Mouse (Mus musculus) gastrocnemius, postnatal 10 days (tissue): Measurements from ENCODE around the gene Olfr729. TPM values are rescaled to one million over a fixed set of nuclear protein-coding genes. Genes with fewer than 3 reads are reported as not detected.

Source experiments
- DNase-seq: peaks from one replicate; pipeline ENCODE4 v3.0.0; 2021; ENCODE audit warnings: mixed read lengths
- long read RNA-seq, 2 experiments: library from polyadenylated mRNA; stranded (forward); transcript quantifications; one replicate each; pipeline ENCODE4 v2.0.0; 2021
- total RNA-seq, 2 experiments: library from RNA; stranded (reverse); gene quantifications; 2 replicates each; pipeline ENCODE4 v1.2.3; 2021

Olfr729 gene
- not detected for total RNA-seq
- long read RNA-seq, experiment 1 = 0 reads
- long read RNA-seq, experiment 2 = 0 reads

GRCm38 (mm10) chr14:50152810-50153209, at the start of gene Olfr729:
Gene Olfr729, minus strand, starts transcription at chr14:50152910.
- no peak for DNase-seq

GRCm38 (mm10) chr14:50188098-50188497, 35.4 kb upstream of the Olfr729 start, which contains the start of gene Olfr730:
Gene Olfr730, minus strand, starts transcription at chr14:50188198.
- DNase-seq = no peak

GRCm38 (mm10) chr14:50142580-50142979, 10.1 kb downstream of the Olfr729 start, which contains the start of gene Olfr728:
Gene Olfr728, minus strand, starts transcription at chr14:50142680.
- no peak for DNase-seq

GRCm38 (mm10) chr14:50122886-50123285, 29.8 kb downstream of the Olfr729 start, which contains the start of gene Olfr727:
Gene Olfr727, plus strand, starts transcription at chr14:50123186.
- DNase-seq = no peak

Other genes starting within 250 kb of the Olfr729 start
- gene Olfr723, start 221.1 kb downstream of the Olfr729 start, total RNA-seq = not detected
- not detected for gene Olfr724, start 189.6 kb downstream of the Olfr729 start, total RNA-seq
- not detected for gene Olfr725, start 112.5 kb downstream of the Olfr729 start, total RNA-seq
- not detected for gene Olfr726, start 62.0 kb downstream of the Olfr729 start, total RNA-seq
- gene Olfr727, start 29.7 kb downstream of the Olfr729 start, total RNA-seq = not detected
- not detected for gene Olfr728, start 10.2 kb downstream of the Olfr729 start, total RNA-seq
- not detected for gene Olfr730, start 35.3 kb upstream of the Olfr729 start, total RNA-seq
- not detected for gene Olfr731, start 89.0 kb upstream of the Olfr729 start, total RNA-seq
- not detected for gene Olfr732, start 131.3 kb upstream of the Olfr729 start, total RNA-seq
- gene Olfr733, start 148.6 kb upstream of the Olfr729 start, total RNA-seq = not detected
- not detected for gene Olfr734, start 173.9 kb upstream of the Olfr729 start, total RNA-seq
- gene Olfr735, start 196.0 kb upstream of the Olfr729 start, total RNA-seq = not detected
- gene Tlr11, start 205.0 kb upstream of the Olfr729 start, total RNA-seq = not detected
- not detected for gene Olfr736, start 228.3 kb upstream of the Olfr729 start, total RNA-seq